In genomic region chr2:148520291-148520690, GRCm38 (mm10) we compare ENCODE assay signal across 19 mouse cellular contexts.
A peak's percentile ranks its signal among the peaks of the same experiment; 100 is the strongest.
DNase-seq lines count a peak whose midpoint lies in the region; ATAC-seq and TF ChIP-seq lines count a peak whose summit lies in the region.
"Had no signal": no experiment of that assay in that cellular context is flagged by ENCODE, and none has a peak within 500 bp of the region (broad histone marks: within the 10 kb centered on the region; RNA-seq: fewer than 3 reads in every experiment).

No protein-coding gene starts in this region.

- no peak for TF ChIP-seq CTCF in lung, embryonic 14.5 days (IDR thresholded peaks at IDR 0.05; ENCODE audit: low read depth)

- H3K4me2 ChIP-seq in lung, embryonic 14.5 days, result peak overlapping the region; percentile 3; the same call in 1 of the 2 replicates
- no peak overlapping the region for H3K4me2 ChIP-seq in midbrain, embryonic 16.5 days (ENCODE audit: low read length)
- H3K4me2 ChIP-seq: forebrain, embryonic 12.5 days; liver, embryonic 13.5 days had no signal

- WGBS in lung, embryonic 14.5 days, result 41% methylated on average over 7 of the region's 7 CpGs
- WGBS in midbrain, embryonic 16.5 days, result 85% methylated on average over 7 of the region's 7 CpGs

- H3K4me3 ChIP-seq in lung, embryonic 14.5 days (ENCODE audit: low read depth, low read length), result no peak overlapping the region
- no peak overlapping the region for H3K4me3 ChIP-seq in midbrain, embryonic 16.5 days (ENCODE audit: low read depth, low read length)
- H3K4me3 ChIP-seq: forebrain, embryonic 12.5 days; hindbrain, embryonic 10.5 days; left cerebral cortex, adult 2 months; liver, embryonic 13.5 days; midbrain, embryonic 10.5 days had no signal

- H3K9me3 ChIP-seq in lung, embryonic 14.5 days (ENCODE audit: low read depth, low read length), result no peaks in the 10 kb centered on the region
- no peaks in the 10 kb centered on the region for H3K9me3 ChIP-seq in midbrain, embryonic 16.5 days (replicated peaks; ENCODE audit: control insufficient read depth, low read length, poor library complexity, severe bottlenecking)
- H3K9me3 ChIP-seq: forebrain, embryonic 12.5 days; hindbrain, embryonic 10.5 days; liver, embryonic 13.5 days; midbrain, embryonic 10.5 days had no signal

- DNase-seq in heart, adult 11 months, result peak; percentile 91
- no peak for DNase-seq in heart, adult 18-20 months
- peak; percentile 59 for DNase-seq in lung, embryonic 14.5 days
- no peak for DNase-seq in lung, postnatal 4 days
- DNase-seq: adrenal gland, postnatal 14 days; cerebellum, adult 9-10 months; kidney, adult 18-20 months; liver, embryonic 13.5 days; thymus, postnatal 14 days had no signal

- H3K9ac ChIP-seq in lung, embryonic 14.5 days, result no peak overlapping the region
- H3K9ac ChIP-seq in midbrain, embryonic 16.5 days (ENCODE audit: low read depth, low read length), result no peak overlapping the region
- H3K9ac ChIP-seq: forebrain, embryonic 12.5 days; liver, embryonic 13.5 days had no signal

- H3K27me3 ChIP-seq in lung, embryonic 14.5 days (ENCODE audit: insufficient read depth, low read length), result no peaks in the 10 kb centered on the region
- H3K27me3 ChIP-seq in midbrain, embryonic 16.5 days (ENCODE audit: control insufficient read depth, insufficient read depth, low read depth, low read length), result no peaks in the 10 kb centered on the region
- H3K27me3 ChIP-seq: forebrain, embryonic 12.5 days; liver, embryonic 13.5 days had no signal

- peaks cover 12% of the 10 kb centered on the region for H3K4me1 ChIP-seq in lung, embryonic 14.5 days (ENCODE audit: insufficient read depth)
- H3K4me1 ChIP-seq in midbrain, embryonic 16.5 days (ENCODE audit: control insufficient read depth, insufficient read depth, low read length), result no peaks in the 10 kb centered on the region
- H3K4me1 ChIP-seq: forebrain, embryonic 12.5 days; liver, embryonic 13.5 days had no signal

- peak; percentile 21; the same call in 1 of the 2 replicates for ATAC-seq in lung, embryonic 14.5 days (ENCODE audit: insufficient read depth)
- peak; percentile 19 for ATAC-seq in common myeloid progenitor, adult 5-6 weeks (replicated peaks; ENCODE audit: low read depth, poor library complexity, severe bottlenecking)
- peak; percentile 53 for ATAC-seq in megakaryocyte-erythroid progenitor cell, adult 5-6 weeks (replicated peaks; ENCODE audit: low FRiP score, low TSS enrichment, poor library complexity, severe bottlenecking)
- no peak for ATAC-seq in midbrain, embryonic 16.5 days
- ATAC-seq: CD4-positive, CD25-positive, alpha-beta regulatory T cell, adult 4 months; hindbrain, embryonic 16.5 days had no signal

- H3K27ac ChIP-seq in lung, embryonic 14.5 days (ENCODE audit: low read depth), result peak overlapping the region; percentile 9; the same call in 1 of the 2 replicates
- no peak overlapping the region for H3K27ac ChIP-seq in midbrain, embryonic 16.5 days (ENCODE audit: low read length)
- H3K27ac ChIP-seq: forebrain, embryonic 12.5 days; hindbrain, embryonic 10.5 days; left cerebral cortex, adult 2 months; liver, embryonic 13.5 days; macrophage; midbrain, embryonic 10.5 days had no signal

- no peaks in the 10 kb centered on the region for H3K36me3 ChIP-seq in lung, embryonic 14.5 days (ENCODE audit: insufficient read depth)
- no peaks in the 10 kb centered on the region for H3K36me3 ChIP-seq in midbrain, embryonic 16.5 days (ENCODE audit: control insufficient read depth, insufficient read depth, low read length)
- H3K36me3 ChIP-seq: forebrain, embryonic 12.5 days; hindbrain, embryonic 10.5 days; liver, embryonic 13.5 days; midbrain, embryonic 10.5 days had no signal

Comparison
In these comparisons a context has a peak if more than half of its experiments do, and no peak if none do; other contexts are left out.
1. DNase-seq: peak in heart, adult 11 months (single experiment) and lung, embryonic 14.5 days (single experiment); none in heart, adult 18-20 months (0 of 2) and lung, postnatal 4 days (0 of 2).